Mouse (Mus musculus) bone marrow macrophage, adult 2 months (primary cell): Measurements from ENCODE around the gene Rnf149. TPM values are rescaled to one million over a fixed set of nuclear protein-coding genes. Genes with fewer than 3 reads are reported as not detected.

Source experiments
- H3K27ac ChIP-seq: 2 replicates; pipeline ENCODE4 v1.5.1; 2012; ENCODE audit warnings: low read depth, low read length; ENCODE audit not compliant: insufficient read depth
- H3K4me1 ChIP-seq: 2 replicates; pipeline ENCODE4 v1.6.1; 2012; ENCODE audit warnings: low read length; ENCODE audit not compliant: control insufficient read depth, insufficient read depth
- H3K4me3 ChIP-seq: 2 replicates; pipeline ENCODE4 v1.5.1; 2012; ENCODE audit warnings: mild to moderate bottlenecking, low read length, moderate library complexity; ENCODE audit not compliant: insufficient read depth
- CTCF ChIP-seq: IDR thresholded peaks from 2 replicates; pipeline ENCODE4 v1.5.1; 2012; ENCODE audit warnings: low read depth, mild to moderate bottlenecking, low read length, moderate library complexity
- POLR2A ChIP-seq: IDR thresholded peaks from 2 replicates; pipeline ENCODE4 v1.6.1; 2012; ENCODE audit warnings: mild to moderate bottlenecking, low read depth, low read length, borderline replicate concordance
- polyA plus RNA-seq: library from polyadenylated mRNA; stranded (reverse); fragments of >200 nt; gene quantifications from 2 replicates; pipeline ENCODE4 v1.2.4, GENCODE M21; 2012; ENCODE audit not compliant: missing spikeins, insufficient read depth, insufficient read length

Gene Rnf149
- 113 and 116 TPM in 2 replicates for polyA plus RNA-seq

DNA sequence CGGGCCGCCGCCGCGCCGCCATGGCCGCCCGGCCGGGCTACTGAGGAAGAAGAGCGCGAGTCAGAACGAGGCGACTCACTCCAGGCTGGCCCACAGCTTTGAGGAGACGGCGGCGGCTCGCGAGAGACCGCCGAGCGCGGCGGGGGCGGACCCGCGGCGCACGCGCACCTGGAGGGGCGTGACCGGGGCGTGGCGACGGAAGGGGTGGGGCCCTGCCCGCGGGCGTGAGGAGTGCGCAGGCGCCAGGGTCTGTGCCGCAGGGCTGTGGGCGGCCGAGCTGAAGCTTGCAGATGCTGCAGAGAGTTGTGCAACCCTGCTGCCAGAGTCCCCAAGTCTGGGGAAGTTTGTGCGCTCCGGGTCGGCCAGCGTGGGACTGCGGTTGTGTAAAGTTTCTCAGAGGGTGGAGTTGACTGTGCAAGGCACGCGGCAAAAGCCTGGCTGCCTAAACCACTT, at the start of gene Rnf149:
Gene Rnf149 (minus strand): TSS at position 153 of the 453 bp plus-strand sequence.
- peak within 1 kb of the TSS; percentile 98 for H3K27ac ChIP-seq
- TF ChIP-seq CTCF (no peak), POLR2A (peak; percentile 83)
- H3K4me3 ChIP-seq, result peak within 1 kb of the TSS; percentile 99
- peaks cover 47% of the 10 kb centered on the region for H3K4me1 ChIP-seq

DNA sequence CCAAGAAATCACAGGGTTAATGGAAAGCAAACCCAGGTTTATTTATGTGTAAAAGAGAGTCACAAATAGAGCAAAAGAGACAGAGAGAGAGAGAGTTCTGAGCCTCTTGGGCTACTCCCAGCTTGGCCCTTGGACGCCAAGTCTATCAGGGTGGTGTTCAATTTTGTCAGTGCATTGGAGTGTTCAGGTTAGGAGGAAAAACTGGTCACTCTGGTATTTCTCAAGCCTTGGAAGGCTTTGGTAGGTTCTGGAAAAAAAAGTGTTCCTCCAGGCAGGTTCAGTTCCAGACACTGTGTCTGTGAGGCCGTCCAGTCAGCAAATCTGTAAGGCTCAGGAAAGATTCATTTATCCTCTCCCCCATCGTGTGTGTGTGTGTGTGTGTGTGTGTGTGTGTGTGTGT, 48.3 kb upstream of the Rnf149 start:
- H3K4me1 ChIP-seq, result no peaks in the 10 kb centered on the region
- H3K27ac ChIP-seq, result no peak overlapping the region
- TF ChIP-seq POLR2A, result no peak
- no peak overlapping the region for H3K4me3 ChIP-seq

GRCm38 (mm10) chr1:39623729-39624128, 46.5 kb upstream of the Rnf149 start:
- Histone ChIP-seq H3K27ac (no peak overlapping the region), H3K4me3 (no peak overlapping the region), H3K4me1 (no peaks in the 10 kb centered on the region)
- no peak for TF ChIP-seq CTCF
- TF ChIP-seq POLR2A, result no peak

DNA sequence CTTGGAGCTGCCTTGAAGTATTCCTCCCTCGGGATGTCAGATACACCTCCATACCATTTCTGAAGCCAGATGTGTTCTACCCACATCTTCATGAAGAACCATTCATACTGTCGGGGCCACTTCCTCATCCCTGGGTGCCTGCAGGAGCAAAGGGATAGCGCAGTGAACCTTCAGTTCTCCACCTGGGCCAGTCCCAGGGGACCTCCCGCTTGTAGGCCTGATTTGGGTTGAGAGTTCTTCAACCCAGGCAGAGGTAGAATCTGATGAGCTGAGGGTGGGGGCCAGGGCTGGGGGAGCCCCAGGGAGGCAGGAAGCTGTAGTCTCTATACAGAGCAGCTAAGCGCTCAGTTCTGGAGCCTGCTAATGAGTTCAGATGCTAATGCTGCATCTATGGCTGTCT, 45.9 kb upstream of the Rnf149 start:
- no peak for TF ChIP-seq POLR2A
- no peak for TF ChIP-seq CTCF
- Histone ChIP-seq H3K27ac (no peak overlapping the region), H3K4me3 (no peak overlapping the region), H3K4me1 (no peaks in the 10 kb centered on the region)

DNA sequence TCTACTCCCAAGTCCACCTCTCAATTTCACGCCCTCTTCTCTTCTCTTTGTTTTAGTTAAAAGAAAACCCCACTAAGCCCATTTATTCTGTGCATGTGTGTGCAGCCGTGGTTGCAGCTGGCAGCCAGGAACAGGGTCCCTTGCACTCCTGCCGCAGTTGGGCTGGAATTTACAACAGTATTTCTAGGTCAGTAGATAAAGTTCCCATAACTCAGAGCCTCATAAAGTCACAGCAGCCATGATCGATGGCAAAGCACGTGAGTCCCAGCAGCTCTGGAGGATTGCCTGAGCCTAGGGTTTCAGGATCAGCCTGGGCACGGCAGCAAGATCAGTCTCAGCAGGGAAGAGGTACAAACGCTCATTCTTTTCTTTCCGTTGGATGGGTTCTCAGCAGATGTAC, 41.3 kb upstream of the Rnf149 start:
- Histone ChIP-seq H3K4me1 (peaks cover 10% of the 10 kb centered on the region), H3K27ac (no peak overlapping the region), H3K4me3 (no peak overlapping the region)
- TF ChIP-seq POLR2A (no peak), CTCF (no peak)

DNA sequence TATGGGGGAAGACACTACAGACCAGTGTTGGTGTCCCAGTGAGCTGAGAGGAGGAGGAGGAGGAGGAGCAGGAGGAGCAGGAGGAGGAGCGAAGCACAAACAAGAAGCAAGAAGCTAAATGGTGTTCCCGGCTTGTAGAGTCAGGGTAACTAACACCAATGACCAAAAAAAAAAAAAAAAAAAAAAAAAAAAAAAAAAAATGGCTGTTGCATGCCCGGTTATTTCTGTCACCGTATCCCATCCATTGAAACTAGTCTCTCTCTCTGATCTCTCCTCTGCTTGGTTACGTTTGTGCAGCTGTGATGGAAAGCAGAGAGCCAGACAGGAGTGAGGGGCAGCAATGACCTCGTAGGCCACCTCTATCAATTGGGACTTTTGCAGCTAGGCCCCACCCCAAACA, 38.3 kb upstream of the Rnf149 start:
- no peak overlapping the region for H3K4me3 ChIP-seq
- no peak overlapping the region for H3K27ac ChIP-seq
- no peak for TF ChIP-seq CTCF
- no peak for TF ChIP-seq POLR2A
- peaks cover 18% of the 10 kb centered on the region for H3K4me1 ChIP-seq

GRCm38 (mm10) chr1:39614462-39615279, 37.5 kb upstream of the Rnf149 start:
- peak overlapping the region; percentile 92 for H3K27ac ChIP-seq
- H3K4me1 ChIP-seq, result peaks cover 18% of the 10 kb centered on the region
- TF ChIP-seq POLR2A, result no peak
- TF ChIP-seq CTCF, result peak; percentile 22; the same call in 1 of the 2 replicates
- H3K4me3 ChIP-seq, result peak overlapping the region; percentile 50

GRCm38 (mm10) chr1:39613061-39613460, 35.9 kb upstream of the Rnf149 start:
- no peak for TF ChIP-seq CTCF
- no peak for TF ChIP-seq POLR2A
- Histone ChIP-seq H3K4me3 (no peak overlapping the region), H3K4me1 (peaks cover 24% of the 10 kb centered on the region), H3K27ac (no peak overlapping the region)

GRCm38 (mm10) chr1:39612491-39612890, 35.3 kb upstream of the Rnf149 start:
- Histone ChIP-seq H3K4me3 (no peak overlapping the region), H3K27ac (no peak overlapping the region)
- TF ChIP-seq POLR2A (no peak), CTCF (no peak)

GRCm38 (mm10) chr1:39608534-39608933, 31.3 kb upstream of the Rnf149 start:
- Histone ChIP-seq H3K27ac (no peak overlapping the region), H3K4me3 (no peak overlapping the region), H3K4me1 (peaks cover 24% of the 10 kb centered on the region)
- no peak for TF ChIP-seq CTCF
- no peak for TF ChIP-seq POLR2A

More at GRCm38 (mm10) chr1:39612491-39612890, 35.3 kb upstream of the Rnf149 start:
- peaks cover 24% of the 10 kb centered on the region for H3K4me1 ChIP-seq
